Comparison of ENCODE assay signal across 8 mouse cellular contexts in genomic region chrX:150588023-150588764, GRCm38 (mm10). TPM values are rescaled to one million over a fixed set of nuclear protein-coding genes. Genes with fewer than 3 reads are reported as not detected.
DNase-seq lines count a peak whose midpoint lies in the region; ATAC-seq and TF ChIP-seq lines count a peak whose summit lies in the region.

Pfkfb1 (plus strand) TSS chrX:150588229.

- ATAC-seq in CD4-positive, CD25-positive, alpha-beta regulatory T cell, adult 4 months, result peak; percentile 97
- peak; percentile 78 for ATAC-seq in heart, embryonic 14.5 days (ENCODE audit: insufficient number of reproducible peaks, insufficient read depth, low FRiP score, low read depth)
- ATAC-seq in liver, embryonic 14.5 days (ENCODE audit: insufficient read depth), result peak; percentile 97
- peak; percentile 83 for ATAC-seq in neural tube, embryonic 11.5 days (ENCODE audit: insufficient read depth, low FRiP score, low TSS enrichment)
- ATAC-seq in stomach, postnatal 0 days (ENCODE audit: low FRiP score, low TSS enrichment), result peak; percentile 96

- H3K9me3 ChIP-seq in heart, embryonic 14.5 days (ENCODE audit: control insufficient read depth, low read length), result no peaks in the 10 kb centered on the region
- no peaks in the 10 kb centered on the region for H3K9me3 ChIP-seq in liver, embryonic 14.5 days (ENCODE audit: control insufficient read depth, low read length)
- no peaks in the 10 kb centered on the region for H3K9me3 ChIP-seq in neural tube, embryonic 11.5 days (ENCODE audit: control insufficient read depth, low read length)
- H3K9me3 ChIP-seq in stomach, postnatal 0 days (ENCODE audit: control insufficient read depth, low read length), result no peaks in the 10 kb centered on the region

- 22% methylated on average over 35 of the region's 35 CpGs for WGBS in heart, embryonic 14.5 days
- WGBS in liver, embryonic 14.5 days (ENCODE audit: insufficient replicate concordance), result 13% methylated on average over 35 of the region's 35 CpGs
- 26% methylated on average over 33 of the region's 35 CpGs for WGBS in neural tube, embryonic 11.5 days
- 22% methylated on average over 35 of the region's 35 CpGs for WGBS in stomach, postnatal 0 days

- no peaks in the 10 kb centered on the region for H3K4me1 ChIP-seq in heart, embryonic 14.5 days (ENCODE audit: control insufficient read depth in 2 of 2, insufficient read depth in 2 of 2, low read length in 2 of 2)
- peaks cover 0 to 6% of the 10 kb centered on the region in 2 experiments; a peak in 2 of 4 replicates for H3K4me1 ChIP-seq in liver, embryonic 14.5 days (replicated peaks; ENCODE audit: control insufficient read depth in 2 of 2, insufficient read depth in 2 of 2, low read length in 1 of 2)
- no peaks in the 10 kb centered on the region for H3K4me1 ChIP-seq in neural tube, embryonic 11.5 days (ENCODE audit: control insufficient read depth, insufficient read depth, low read length)
- no peaks in the 10 kb centered on the region for H3K4me1 ChIP-seq in stomach, postnatal 0 days (replicated peaks; ENCODE audit: control insufficient read depth, insufficient read depth)

- H3K9ac ChIP-seq in heart, embryonic 14.5 days (ENCODE audit: low read length), result peak within 1 kb of the TSS; percentile 79
- peak within 1 kb of the TSS; percentile 82 for H3K9ac ChIP-seq in liver, embryonic 14.5 days (replicated peaks)
- peak within 1 kb of the TSS; percentile 65 for H3K9ac ChIP-seq in neural tube, embryonic 11.5 days (ENCODE audit: low read length)
- H3K9ac ChIP-seq in stomach, postnatal 0 days (ENCODE audit: low read length), result peak within 1 kb of the TSS; percentile 59

- DNase-seq in c-Kit-negative CD71-positive TER-119-positive erythroid progenitor cells, embryonic 14.5 days (ENCODE audit: low read depth, low spot score), result peak; percentile 58
- peak; percentile 50 for DNase-seq in fibroblast of lung, adult 2 months (ENCODE audit: low read depth)
- DNase-seq in kidney, postnatal 25 days, result peak; percentile 85 to 91
- peak; percentile 66 to 73 (median 67) for DNase-seq in liver, embryonic 14.5 days (ENCODE audit: low read depth in 3 of 3, low spot score in 3 of 3)
- DNase-seq in neural tube, embryonic 11.5 days (ENCODE audit: low spot score), result peak; percentile 83
- peak; percentile 86 for DNase-seq in stomach, postnatal 0 days (ENCODE audit: low spot score)

- peak within 1 kb of the TSS; percentile 54 to 74 for H3K4me3 ChIP-seq in heart, embryonic 14.5 days (ENCODE audit: control insufficient read depth in 1 of 2, insufficient read depth in 1 of 2, low read depth in 1 of 2, low read length in 2 of 2)
- peak within 1 kb of the TSS; percentile 74 to 91 for H3K4me3 ChIP-seq in liver, embryonic 14.5 days (ENCODE audit: insufficient read depth in 1 of 2, low read depth in 2 of 2, low read length in 2 of 2)
- peak within 1 kb of the TSS; percentile 46 for H3K4me3 ChIP-seq in neural tube, embryonic 11.5 days (ENCODE audit: low read depth, low read length)
- H3K4me3 ChIP-seq in stomach, postnatal 0 days (ENCODE audit: low read depth, low read length), result peak within 1 kb of the TSS; percentile 47

- TF ChIP-seq EP300 in liver, embryonic 14.5 days (IDR thresholded peaks at IDR 0.05; ENCODE audit: low read depth), result no peak
- no peak for TF ChIP-seq EP300 in stomach, postnatal 0 days (optimal IDR thresholded peaks at IDR 0.05)

- H3K27me3 ChIP-seq in heart, embryonic 14.5 days (ENCODE audit: control insufficient read depth, insufficient read depth, low read length), result no peaks in the 10 kb centered on the region
- H3K27me3 ChIP-seq in liver, embryonic 14.5 days (ENCODE audit: control insufficient read depth, insufficient read depth, low read length), result no peaks in the 10 kb centered on the region
- H3K27me3 ChIP-seq in neural tube, embryonic 11.5 days (ENCODE audit: control insufficient read depth, insufficient read depth, low read length), result 0 out of 2 replicates have a peak, but pooled peaks cover 2% of the 10 kb centered on the region
- no peaks in the 10 kb centered on the region for H3K27me3 ChIP-seq in stomach, postnatal 0 days (ENCODE audit: control insufficient read depth, insufficient read depth, low read length)

- TF ChIP-seq CTCF in liver, embryonic 14.5 days (IDR thresholded peaks at IDR 0.05; ENCODE audit: low read depth), result peak; percentile 79
- peak; percentile 67 for TF ChIP-seq CTCF in stomach, postnatal 0 days (IDR thresholded peaks at IDR 0.05; ENCODE audit: low read depth)

- peaks cover 14% of the 10 kb centered on the region for H3K36me3 ChIP-seq in heart, embryonic 14.5 days (ENCODE audit: control insufficient read depth, insufficient read depth, low read length)
- no peaks in the 10 kb centered on the region; the same call in 1 of the 2 replicates for H3K36me3 ChIP-seq in liver, embryonic 14.5 days (replicated peaks; ENCODE audit: control insufficient read depth, insufficient read depth, low read depth)
- H3K36me3 ChIP-seq in neural tube, embryonic 11.5 days (ENCODE audit: control insufficient read depth, insufficient read depth, low read length), result no peaks in the 10 kb centered on the region
- no peaks in the 10 kb centered on the region for H3K36me3 ChIP-seq in stomach, postnatal 0 days (ENCODE audit: control insufficient read depth, insufficient read depth, low read length)

- peak within 1 kb of the TSS; percentile 80 to 90 for H3K27ac ChIP-seq in heart, embryonic 14.5 days (replicated peaks in 1 of 2; ENCODE audit: control insufficient read depth in 1 of 2, insufficient read depth in 1 of 2, low read depth in 2 of 2, low read length in 2 of 2)
- H3K27ac ChIP-seq in liver, embryonic 14.5 days, result peak within 1 kb of the TSS; percentile 92
- H3K27ac ChIP-seq in neural tube, embryonic 11.5 days (ENCODE audit: low read depth, low read length), result peak within 1 kb of the TSS; percentile 36; the same call in 1 of the 2 replicates
- peak within 1 kb of the TSS; percentile 85 for H3K27ac ChIP-seq in stomach, postnatal 0 days (replicated peaks)

- H3K4me2 ChIP-seq in heart, embryonic 14.5 days (ENCODE audit: low read length), result peak within 1 kb of the TSS; percentile 70
- peak within 1 kb of the TSS; percentile 83 for H3K4me2 ChIP-seq in liver, embryonic 14.5 days (ENCODE audit: low read depth)
- H3K4me2 ChIP-seq in neural tube, embryonic 11.5 days (ENCODE audit: low read depth), result peak within 1 kb of the TSS; percentile 56
- peak within 1 kb of the TSS; percentile 56 for H3K4me2 ChIP-seq in stomach, postnatal 0 days (replicated peaks; ENCODE audit: low read depth)

RNA-seq across cellular contexts. Expression of gene Pfkfb1, which starts in this region (rescaled TPM):
- polyA plus RNA-seq in CD4-positive, CD25-positive, alpha-beta regulatory T cell, adult 4 months (2017; shearing (Covaris generic)), result 10 to 100 TPM in 1 of 2 experiments, 1 to 10 TPM in 1; 5.6 to 10.3 TPM
- polyA plus RNA-seq in heart, embryonic 14.5 days (2014; fragmentation: Nextera tagmentation; extraction: Ambion mirVana), result 5.1 and 5.8 TPM in 2 replicates
- polyA plus RNA-seq in liver, embryonic 14.5 days (2012; rRNA removed), result 6.2 TPM in 2 replicates
- 7.3 TPM in 2 replicates for polyA plus RNA-seq in liver, embryonic 14.5 days (2014; fragmentation: Nextera tagmentation; extraction: Ambion mirVana)
- 6.6 and 8.0 TPM in 2 replicates for polyA plus RNA-seq in neural tube, embryonic 11.5 days (2014; fragmentation: Nextera tagmentation; extraction: Ambion mirVana)
- 2.4 and 2.5 TPM in 2 replicates for polyA plus RNA-seq in stomach, postnatal 0 days (2015; fragmentation: Nextera tagmentation; extraction: Ambion mirVana)

Comparison
In these comparisons a context has a peak if more than half of its experiments do, and no peak if none do; other contexts are left out.
1. Peak in every context shown above with its lines: DNase-seq, ATAC-seq, H3K4me3 ChIP-seq and H3K27ac ChIP-seq.
2. H3K27ac ChIP-seq: peak in every context shown above with its lines; median percentile 92 in liver, embryonic 14.5 days; 85 in heart, embryonic 14.5 days; 85 in stomach, postnatal 0 days; 36 in neural tube, embryonic 11.5 days.